ENCODE assay signal across 8 mouse cellular contexts in the genomic region with DNA sequence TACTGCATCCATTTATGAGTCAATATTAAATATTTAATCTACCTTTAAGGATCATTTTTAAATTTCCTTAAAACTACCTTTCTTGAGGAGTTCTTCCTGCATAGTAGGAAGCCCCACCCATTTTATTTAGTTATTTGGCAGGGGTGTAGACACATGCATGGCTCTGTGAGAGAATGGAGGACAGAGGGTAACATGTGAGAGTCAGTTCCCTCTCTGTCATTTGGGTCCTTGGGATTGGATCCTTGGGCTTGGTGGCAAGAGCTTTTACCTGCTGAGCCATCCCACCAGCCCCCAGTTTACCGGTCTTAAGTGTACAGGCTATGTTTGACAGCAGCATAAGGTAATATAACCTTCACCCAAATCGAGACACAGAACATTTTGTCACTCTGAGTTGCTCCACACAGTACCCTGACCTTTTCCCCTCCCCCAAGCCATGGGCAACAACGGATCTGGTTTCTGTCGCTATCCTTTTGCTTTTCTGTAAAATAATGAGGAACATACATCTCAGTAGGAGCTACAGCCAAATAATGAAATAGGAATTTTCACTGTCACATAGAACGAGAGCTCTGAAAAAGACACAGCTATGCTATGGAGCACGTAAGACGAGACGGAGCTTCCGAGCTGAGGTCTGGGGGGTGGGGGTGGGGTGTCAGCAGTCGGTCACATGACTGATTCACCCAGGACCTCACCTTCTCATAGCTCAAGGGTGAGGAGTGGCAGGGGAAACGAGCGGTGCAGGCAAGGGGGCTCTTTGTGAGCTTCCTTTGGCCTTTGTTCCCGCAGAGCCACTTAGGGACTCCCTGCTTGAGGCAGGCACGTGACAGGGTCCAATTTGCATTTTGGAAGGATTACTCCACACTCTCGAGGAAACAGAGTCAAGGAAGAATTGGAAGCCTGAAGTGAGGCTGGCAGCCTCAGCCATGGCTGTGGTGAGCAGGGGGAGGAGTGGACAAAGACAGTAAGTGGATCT.
A peak's percentile ranks its signal among the peaks of the same experiment; 100 is the strongest.
DNase-seq lines count a peak whose midpoint lies in the region; ATAC-seq lines count a peak whose summit lies in the region.

No protein-coding gene starts in this region.

- H3K27ac ChIP-seq in heart, embryonic 12.5 days (ENCODE audit: poor library complexity, severe bottlenecking) = no peak overlapping the region
- peak overlapping the region; percentile 58 for H3K27ac ChIP-seq in hindbrain, embryonic 13.5 days
- H3K27ac ChIP-seq in midbrain, embryonic 11.5 days (ENCODE audit: low read depth, low read length) = peak overlapping the region; percentile 5; the same call in 1 of the 2 replicates

- H3K36me3 ChIP-seq in heart, embryonic 12.5 days = no peaks in the 10 kb centered on the region
- no peaks in the 10 kb centered on the region for H3K36me3 ChIP-seq in hindbrain, embryonic 13.5 days
- no peaks in the 10 kb centered on the region for H3K36me3 ChIP-seq in midbrain, embryonic 11.5 days (ENCODE audit: control insufficient read depth, insufficient read depth, low read length)

- H3K4me3 ChIP-seq in heart, embryonic 12.5 days = no peak overlapping the region
- 0 out of 2 replicates have a peak overlapping the region, but pooled peaks have one; percentile 18 for H3K4me3 ChIP-seq in hindbrain, embryonic 13.5 days
- H3K4me3 ChIP-seq in midbrain, embryonic 11.5 days (ENCODE audit: low read depth, low read length) = peak overlapping the region; percentile 17; the same call in 1 of the 2 replicates

- H3K4me2 ChIP-seq in heart, embryonic 12.5 days = peak overlapping the region; percentile 47
- peak overlapping the region; percentile 49 for H3K4me2 ChIP-seq in hindbrain, embryonic 13.5 days
- H3K4me2 ChIP-seq in midbrain, embryonic 11.5 days = peak overlapping the region; percentile 44

- ATAC-seq in heart, embryonic 12.5 days (ENCODE audit: insufficient number of reproducible peaks, low FRiP score) = no peak
- peak; percentile 38 for ATAC-seq in activated CD4-positive, CD25-positive, alpha-beta regulatory T cell, adult 4 months
- ATAC-seq in hindbrain, embryonic 13.5 days (ENCODE audit: low FRiP score) = peak; percentile 70
- peak; percentile 92 for ATAC-seq in midbrain, embryonic 11.5 days (ENCODE audit: low FRiP score)
- ATAC-seq in cerebellum, adult (ENCODE audit: insufficient number of reproducible peaks, low FRiP score, low TSS enrichment) = no peak

- H3K4me1 ChIP-seq in heart, embryonic 12.5 days (replicated peaks) = peaks cover 37% of the 10 kb centered on the region
- peaks cover 33% of the 10 kb centered on the region for H3K4me1 ChIP-seq in hindbrain, embryonic 13.5 days (replicated peaks)
- H3K4me1 ChIP-seq in midbrain, embryonic 11.5 days (ENCODE audit: control insufficient read depth, insufficient read depth, low read length) = peaks cover 19% of the 10 kb centered on the region

- 10% methylated on average over 15 of the region's 15 CpGs for WGBS in heart, embryonic 12.5 days
- WGBS in hindbrain, embryonic 13.5 days = 7% methylated on average over 15 of the region's 15 CpGs
- WGBS in midbrain, embryonic 11.5 days = 6% methylated on average over 15 of the region's 15 CpGs

- H3K9me3 ChIP-seq in heart, embryonic 12.5 days (replicated peaks) = no peaks in the 10 kb centered on the region
- H3K9me3 ChIP-seq in hindbrain, embryonic 13.5 days = no peaks in the 10 kb centered on the region
- H3K9me3 ChIP-seq in midbrain, embryonic 11.5 days (ENCODE audit: control insufficient read depth, low read length) = no peaks in the 10 kb centered on the region

- H3K9ac ChIP-seq in heart, embryonic 12.5 days = no peak overlapping the region
- peak overlapping the region; percentile 39; the same call in 1 of the 2 replicates for H3K9ac ChIP-seq in hindbrain, embryonic 13.5 days
- H3K9ac ChIP-seq in midbrain, embryonic 11.5 days (ENCODE audit: low read length) = peak overlapping the region; percentile 31

- no peak for DNase-seq in heart, postnatal 36 days
- DNase-seq in midbrain, embryonic 11.5 days (ENCODE audit: low spot score, missing footprints) = peak; percentile 92
- DNase-seq in left cerebral cortex, postnatal 14 days (ENCODE audit: low spot score in 2 of 2) = no peak
- no peak for DNase-seq in spleen, postnatal 4 days (ENCODE audit: low spot score in 2 of 2)

- no peaks in the 10 kb centered on the region for H3K27me3 ChIP-seq in heart, embryonic 12.5 days (replicated peaks)
- H3K27me3 ChIP-seq in hindbrain, embryonic 13.5 days = 0 out of 2 replicates have a peak, but pooled peaks cover 3% of the 10 kb centered on the region
- H3K27me3 ChIP-seq in midbrain, embryonic 11.5 days (ENCODE audit: control insufficient read depth, insufficient read depth, low read length) = no peaks in the 10 kb centered on the region

- intact Hi-C loops in heart, postnatal 36 days (cut with DNase I) = no loop called here
- intact Hi-C loops in left cerebral cortex, postnatal 14 days (cut with DNase I) = no loop called here

Comparison
In these comparisons a context has a peak if more than half of its experiments do, and no peak if none do; other contexts are left out.
1. ATAC-seq: peak in activated CD4-positive, CD25-positive, alpha-beta regulatory T cell, adult 4 months (single experiment), hindbrain, embryonic 13.5 days (single experiment) and midbrain, embryonic 11.5 days (single experiment); none in heart, embryonic 12.5 days (single experiment) and cerebellum, adult (single experiment).
2. Peak in every context shown above with its lines, with median percentiles within 50 percentile points of each other: H3K4me2 ChIP-seq.